Mouse (Mus musculus) forebrain, postnatal 0 days (tissue): Measurements from ENCODE around the gene Gcnt3. TPM values are rescaled to one million over a fixed set of nuclear protein-coding genes. Genes with fewer than 3 reads are reported as not detected.

Experiments
- ATAC-seq: fragments of 200-750 bp; cut with Nextera tagmentation; 2 replicates; pipeline ENCODE4 v1.8.0; 2017; ENCODE audit warnings: mild to moderate bottlenecking, moderate library complexity
- DNase-seq: peaks from one replicate; pipeline ENCODE4 v3.0.0-alpha.2; 2015
- H3K27ac ChIP-seq: fragments of 300-500 bp; sonication (generic); 2 replicates; pipeline ENCODE4 v1.5.1; 2014; ENCODE audit warnings: low read depth, mild to moderate bottlenecking, antibody characterized with exemption, low read length, moderate library complexity, mixed read lengths
- H3K27me3 ChIP-seq: fragments of 300-500 bp; sonication (generic); 2 replicates; pipeline ENCODE4 v1.6.1; 2014; ENCODE audit warnings: mild to moderate bottlenecking, low read length, mixed read lengths; ENCODE audit not compliant: insufficient read depth
- H3K36me3 ChIP-seq: fragments of 300-500 bp; sonication (generic); 2 replicates; pipeline ENCODE4 v1.6.1; 2014; ENCODE audit warnings: mild to moderate bottlenecking, moderate library complexity; ENCODE audit not compliant: insufficient read depth
- H3K4me1 ChIP-seq: fragments of 300-500 bp; sonication (generic); 2 replicates; pipeline ENCODE4 v1.6.1; 2014; ENCODE audit warnings: antibody characterized with exemption; ENCODE audit not compliant: insufficient read depth
- H3K4me2 ChIP-seq: fragments of 300-500 bp; sonication (generic); 2 replicates; pipeline ENCODE4 v1.6.1; 2014; ENCODE audit warnings: low read depth, mild to moderate bottlenecking, moderate library complexity
- H3K4me3 ChIP-seq: fragments of 300-500 bp; sonication (generic); 2 replicates; pipeline ENCODE4 v1.5.1; 2014; ENCODE audit warnings: low read depth, low read length, mixed read lengths
- H3K9ac ChIP-seq: fragments of 300-500 bp; sonication (generic); 2 replicates; pipeline ENCODE4 v1.6.1; 2014; ENCODE audit warnings: mild to moderate bottlenecking
- H3K9me3 ChIP-seq: fragments of 300-500 bp; sonication (generic); 2 replicates; pipeline ENCODE4 v1.6.1; 2016; ENCODE audit warnings: low read length
- CTCF ChIP-seq: sonication (generic); IDR thresholded peaks from 2 replicates; pipeline ENCODE4 v1.5.1; 2016; ENCODE audit warnings: antibody characterized with exemption, control low read depth, low read depth
- WGBS: fragments of 180-500 bp; shearing (Covaris S2); extraction: QIAGEN DNeasy Blood & Tissue Kit; methylation state at CpG from one replicate; pipeline ENCODE4 v1.1.7; 2014; 5-methylcytosine and 5-hydroxymethylcytosine counted together
- polyA plus RNA-seq: library from polyadenylated mRNA; unstranded; fragments of >200 nt; fragmentation: Nextera tagmentation; extraction: Ambion mirVana; gene quantifications from 2 replicates; pipeline ENCODE4 v1.2.1, GENCODE M21; 2015
- total RNA-seq: library from RNA; depleted of rRNA; stranded (reverse); fragments of >200 nt; gene quantifications from 2 replicates; pipeline ENCODE4 v1.2.3, GENCODE M21; 2014

Gene Gcnt3
- total and polyA plus RNA-seq, 2 experiments from 2014 or later, result not detected

GRCm38 (mm10) chr9:70018879-70019278 is 19.0 kb downstream of the Gcnt3 start:
- Histone ChIP-seq H3K27me3 (no peaks in the 10 kb centered on the region), H3K9me3 (no peaks in the 10 kb centered on the region), H3K4me3 (no peak overlapping the region), H3K27ac (no peak overlapping the region), H3K4me1 (peaks cover 1% of the 10 kb centered on the region; the same call in 1 of the 2 replicates), H3K9ac (no peak overlapping the region), H3K4me2 (no peak overlapping the region), H3K36me3 (0 out of 2 replicates have a peak, but pooled peaks cover 3% of the 10 kb centered on the region)
- ATAC-seq (no peak), DNase-seq (peak; percentile 29)
- TF ChIP-seq CTCF, result peak; percentile 54

- H3K27me3 ChIP-seq, result no peaks in the 10 kb centered on the region
Measured at GRCm38 (mm10) chr9:70015632-70016031, 22.3 kb downstream of the Gcnt3 start.

GRCm38 (mm10) chr9:70012408-70012901 is 25.4 kb downstream of the Gcnt3 start, which contains the start of gene Gtf2a2:
Gene Gtf2a2, plus strand, starts transcription at chr9:70012550.
- no peaks in the 10 kb centered on the region for H3K27me3 ChIP-seq
- H3K4me2 ChIP-seq, result peak within 1 kb of the TSS; percentile 67
- DNase-seq, result peak; percentile 96

More at GRCm38 (mm10) chr9:70015632-70016031, 22.3 kb downstream of the Gcnt3 start:
- Histone ChIP-seq H3K27ac (no peak overlapping the region), H3K9me3 (no peaks in the 10 kb centered on the region), H3K4me1 (peaks cover 12% of the 10 kb centered on the region), H3K36me3 (0 out of 2 replicates have a peak, but pooled peaks cover 3% of the 10 kb centered on the region), H3K4me2 (no peak overlapping the region), H3K4me3 (no peak overlapping the region), H3K9ac (no peak overlapping the region)
- TF ChIP-seq CTCF, result no peak
- no peak for ATAC-seq
- 92% methylated on average over 2 of the region's 2 CpGs for WGBS
- DNase-seq, result no peak

GRCm38 (mm10) chr9:70011537-70012407 is 26.1 kb downstream of the Gcnt3 start:
- DNase-seq, result no peak
- Histone ChIP-seq H3K36me3 (peaks cover 27% of the 10 kb centered on the region), H3K9me3 (no peaks in the 10 kb centered on the region), H3K27ac (peak overlapping the region; percentile 59), H3K4me2 (peak overlapping the region; percentile 67), H3K27me3 (no peaks in the 10 kb centered on the region), H3K4me1 (peaks cover 12% of the 10 kb centered on the region), H3K4me3 (peak overlapping the region; percentile 94), H3K9ac (peak overlapping the region; percentile 28; the same call in 1 of the 2 replicates)
- 60% methylated on average over 14 of the region's 14 CpGs for WGBS
- no peak for ATAC-seq
- TF ChIP-seq CTCF, result no peak

More at GRCm38 (mm10) chr9:70012408-70012901, 25.4 kb downstream of the Gcnt3 start, which contains the start of gene Gtf2a2:
- H3K36me3 ChIP-seq, result peaks cover 27% of the 10 kb centered on the region
- H3K27ac ChIP-seq, result peak within 1 kb of the TSS; percentile 92
- no peaks in the 10 kb centered on the region for H3K9me3 ChIP-seq
- H3K4me1 ChIP-seq, result peaks cover 12% of the 10 kb centered on the region
- TF ChIP-seq CTCF, result no peak
- peak within 1 kb of the TSS; percentile 94 for H3K4me3 ChIP-seq
- H3K9ac ChIP-seq, result peak within 1 kb of the TSS; percentile 92
- WGBS, result under 1% methylated on average over 57 of the region's 57 CpGs
- peak; percentile 98 for ATAC-seq

- Histone ChIP-seq H3K27me3 (no peaks in the 10 kb centered on the region), H3K9me3 (no peaks in the 10 kb centered on the region), H3K36me3 (peaks cover 27% of the 10 kb centered on the region), H3K4me1 (peaks cover 12% of the 10 kb centered on the region), H3K27ac (no peak overlapping the region), H3K4me2 (no peak overlapping the region), H3K4me3 (no peak overlapping the region), H3K9ac (no peak overlapping the region)
- no peak for TF ChIP-seq CTCF
- DNase-seq (no peak), ATAC-seq (no peak)
- 97% methylated on average over 5 of the region's 5 CpGs for WGBS
Measured at GRCm38 (mm10) chr9:70010781-70011473, 27.0 kb downstream of the Gcnt3 start.

- H3K36me3 ChIP-seq, result peaks cover 32% of the 10 kb centered on the region
- WGBS, result 89% methylated on average over 8 of the region's 8 CpGs
- H3K27me3 ChIP-seq, result no peaks in the 10 kb centered on the region
- peaks cover 12% of the 10 kb centered on the region for H3K4me1 ChIP-seq
- ATAC-seq (no peak), DNase-seq (no peak)
- H3K9me3 ChIP-seq, result no peaks in the 10 kb centered on the region
- no peak for TF ChIP-seq CTCF
- H3K4me3 ChIP-seq, result no peak overlapping the region
- no peak overlapping the region for H3K4me2 ChIP-seq
- no peak overlapping the region for H3K27ac ChIP-seq
- H3K9ac ChIP-seq, result no peak overlapping the region
Measured at GRCm38 (mm10) chr9:70009754-70010304, 28.1 kb downstream of the Gcnt3 start.
